Mouse (Mus musculus): ENCODE measurements around the gene Vmn1r82. TPM values are rescaled to one million over a fixed set of nuclear protein-coding genes. Genes with fewer than 3 reads are reported as not detected.

Gene Vmn1r82
- not detected in 2 replicates for polyA plus RNA-seq (2015; fragmentation: Nextera tagmentation; extraction: Ambion mirVana)

GRCm38 (mm10) chr7:12300130-12300529 is at the start of gene Vmn1r82:
Vmn1r82 (plus strand) TSS chr7:12300430.
- Histone ChIP-seq H3K27me3 (no peaks in the 10 kb centered on the region), H3K27ac (no peak within 1 kb of the TSS), H3K36me3 (no peaks in the 10 kb centered on the region), H3K4me2 (no peak within 1 kb of the TSS), H3K4me1 (replicated peaks) (no peaks in the 10 kb centered on the region), H3K9me3 (replicated peaks) (no peaks in the 10 kb centered on the region; the same call in 1 of the 2 replicates), H3K4me3 (no peak within 1 kb of the TSS), H3K9ac (no peak within 1 kb of the TSS)
- 49% methylated on average over 2 of the region's 2 CpGs for WGBS
- ATAC-seq (replicated peaks; ENCODE audit: insufficient number of reproducible peaks, insufficient read depth, low FRiP score, low read depth), result no peak

GRCm38 (mm10) chr7:12268169-12268568 is 32.1 kb upstream of the Vmn1r82 start, which contains the start of gene Vmn1r81:
Vmn1r81 (minus strand) TSS chr7:12268269.
- 59% methylated on average over 1 of the region's 1 CpGs for WGBS
- no peaks in the 10 kb centered on the region for H3K27me3 ChIP-seq
- no peak within 1 kb of the TSS for H3K9ac ChIP-seq
- ATAC-seq (replicated peaks; ENCODE audit: insufficient number of reproducible peaks, insufficient read depth, low FRiP score, low read depth), result no peak
- H3K9me3 ChIP-seq (replicated peaks), result no peaks in the 10 kb centered on the region
- H3K27ac ChIP-seq, result no peak within 1 kb of the TSS
- H3K36me3 ChIP-seq, result no peaks in the 10 kb centered on the region
- no peak within 1 kb of the TSS for H3K4me3 ChIP-seq
- no peak within 1 kb of the TSS for H3K4me2 ChIP-seq
- H3K4me1 ChIP-seq (replicated peaks), result no peaks in the 10 kb centered on the region

GRCm38 (mm10) chr7:12329381-12329780 is 29.2 kb downstream of the Vmn1r82 start, which contains the start of gene Vmn1r83:
Vmn1r83 (minus strand) TSS chr7:12329481.
- Histone ChIP-seq H3K4me1 (replicated peaks) (no peaks in the 10 kb centered on the region), H3K27me3 (no peaks in the 10 kb centered on the region), H3K4me2 (no peak within 1 kb of the TSS), H3K9me3 (replicated peaks) (no peaks in the 10 kb centered on the region; the same call in 1 of the 2 replicates), H3K4me3 (no peak within 1 kb of the TSS), H3K36me3 (no peaks in the 10 kb centered on the region), H3K27ac (no peak within 1 kb of the TSS), H3K9ac (no peak within 1 kb of the TSS)
- WGBS, result 67% methylated on average over 2 of the region's 2 CpGs
- ATAC-seq (replicated peaks; ENCODE audit: insufficient number of reproducible peaks, insufficient read depth, low FRiP score, low read depth), result no peak

Other genes starting within 250 kb of the Vmn1r82 start
- gene Vmn1r78, start 150.2 kb upstream of the Vmn1r82 start, polyA plus RNA-seq (2015; fragmentation: Nextera tagmentation; extraction: Ambion mirVana), result not detected in 2 replicates
- gene Vmn1r79, start 129.2 kb upstream of the Vmn1r82 start, polyA plus RNA-seq (2015; fragmentation: Nextera tagmentation; extraction: Ambion mirVana), result not detected in 2 replicates
- not detected in 2 replicates for gene Vmn1r80, start 111.1 kb upstream of the Vmn1r82 start, polyA plus RNA-seq (2015; fragmentation: Nextera tagmentation; extraction: Ambion mirVana)
- gene Vmn1r81, start 32.2 kb upstream of the Vmn1r82 start, polyA plus RNA-seq (2015; fragmentation: Nextera tagmentation; extraction: Ambion mirVana), result not detected in 2 replicates
- not detected in 2 replicates for gene Vmn1r83, start 29.1 kb downstream of the Vmn1r82 start, polyA plus RNA-seq (2015; fragmentation: Nextera tagmentation; extraction: Ambion mirVana)
- gene Vmn1r84, start 68.8 kb downstream of the Vmn1r82 start, polyA plus RNA-seq (2015; fragmentation: Nextera tagmentation; extraction: Ambion mirVana), result not detected in 2 replicates
- 2.2 and 2.7 TPM in 2 replicates for gene Zfp551, start 122.3 kb downstream of the Vmn1r82 start, polyA plus RNA-seq (2015; fragmentation: Nextera tagmentation; extraction: Ambion mirVana)
- 13.6 and 14.2 TPM in 2 replicates for gene Zfp606, start 177.9 kb downstream of the Vmn1r82 start, polyA plus RNA-seq (2015; fragmentation: Nextera tagmentation; extraction: Ambion mirVana)
- gene 2900092C05Rik, start 212.1 kb downstream of the Vmn1r82 start, polyA plus RNA-seq (2015; fragmentation: Nextera tagmentation; extraction: Ambion mirVana), result not detected in 2 replicates

Data from heart, embryonic 15.5 days (tissue).